Mouse (Mus musculus) liver, adult 2 months (tissue): Measurements from ENCODE around the gene Coro2a. TPM values are rescaled to one million over a fixed set of nuclear protein-coding genes. Genes with fewer than 3 reads are reported as not detected.

ENCODE experiments used
- DNase-seq: peaks from one replicate; pipeline ENCODE4 v3.0.0-alpha.2; 2011; ENCODE audit warnings: low read depth, low spot score; ENCODE audit errors: extremely low read depth
- H3K27ac ChIP-seq: fragments of 200-500 bp; replicated peaks from 2 replicates; pipeline ENCODE4 v1.5.1; 2012; ENCODE audit warnings: low read depth, mild to moderate bottlenecking, control low read depth, inconsistent platforms, low read length; ENCODE audit not compliant: insufficient read depth
- H3K27me3 ChIP-seq: fragments of 200-500 bp; 2 replicates; pipeline ENCODE4 v1.6.1; 2012; ENCODE audit warnings: mild to moderate bottlenecking, moderate library complexity, low read length, inconsistent platforms; ENCODE audit not compliant: control insufficient read depth, insufficient read depth
- H3K36me3 ChIP-seq: fragments of 200-500 bp; 2 replicates; pipeline ENCODE4 v1.6.1; 2012; ENCODE audit warnings: low read length, inconsistent platforms; ENCODE audit not compliant: control insufficient read depth, insufficient read depth
- H3K4me1 ChIP-seq: fragments of 200-500 bp; 2 replicates; pipeline ENCODE4 v1.6.1; 2011; ENCODE audit warnings: low read length; ENCODE audit not compliant: control insufficient read depth, insufficient read depth
- H3K4me3 ChIP-seq: fragments of 200-500 bp; 2 replicates; pipeline ENCODE4 v1.5.1; 2011; ENCODE audit warnings: low read depth, mild to moderate bottlenecking, control low read depth, low read length, moderate library complexity; ENCODE audit not compliant: insufficient read depth
- H3K79me2 ChIP-seq: fragments of 200-500 bp; 2 replicates; pipeline ENCODE4 v1.6.1; 2012; ENCODE audit warnings: inconsistent platforms, mild to moderate bottlenecking, low read length, moderate library complexity; ENCODE audit not compliant: control insufficient read depth, insufficient read depth
- H3K9ac ChIP-seq: fragments of 200-500 bp; 2 replicates; pipeline ENCODE4 v1.6.1; 2012; ENCODE audit warnings: low read depth, mild to moderate bottlenecking, control low read depth, inconsistent platforms, low read length
- CTCF ChIP-seq: fragments of 200-500 bp; IDR thresholded peaks from 2 replicates; pipeline ENCODE4 v1.5.1; 2011; ENCODE audit warnings: low read depth, low read length, control low read depth
- POLR2A ChIP-seq: fragments of 200-500 bp; IDR thresholded peaks from 2 replicates; pipeline ENCODE4 v1.6.1; 2011; ENCODE audit warnings: low read length, control low read depth; ENCODE audit not compliant: insufficient read depth; ENCODE audit errors: extremely low read depth
- WGBS: fragments of 180-500 bp; shearing (Covaris S2); methylation state at CpG from one replicate; pipeline ENCODE4 v1.1.7; 2018; 5-methylcytosine and 5-hydroxymethylcytosine counted together
- polyA plus RNA-seq: library from polyadenylated mRNA; depleted of rRNA; stranded (reverse); fragments of >200 nt; gene quantifications from 2 replicates; pipeline ENCODE4 v1.2.3, GENCODE M21; 2012
- total RNA-seq: library from RNA; depleted of rRNA; stranded (reverse); fragments of >200 nt; gene quantifications from 2 replicates; pipeline ENCODE4 v1.2.3, GENCODE M21; 2014

The Coro2a gene
- total and polyA plus RNA-seq, 2 experiments = 0.76 to 0.83 TPM

- TF ChIP-seq POLR2A (no peak), CTCF (peak; percentile 77)
- no peak overlapping the region for H3K4me3 ChIP-seq
- no peaks in the 10 kb centered on the region for H3K27me3 ChIP-seq
- no peaks in the 10 kb centered on the region; the same call in 1 of the 2 replicates for H3K4me1 ChIP-seq
- WGBS = 20% methylated on average over 9 of the region's 9 CpGs
- H3K27ac ChIP-seq = no peak overlapping the region
- no peaks in the 10 kb centered on the region for H3K79me2 ChIP-seq
- DNase-seq = peak; percentile 58
- H3K36me3 ChIP-seq = no peaks in the 10 kb centered on the region
- H3K9ac ChIP-seq = no peak overlapping the region
Measured at GRCm38 (mm10) chr4:46545498-46545897, 56.5 kb downstream of the Coro2a start.

- H3K79me2 ChIP-seq = no peaks in the 10 kb centered on the region
- 41% methylated on average over 1 of the region's 1 CpGs for WGBS
- no peak for DNase-seq
- TF ChIP-seq CTCF (peak; percentile 49), POLR2A (no peak)
- H3K4me3 ChIP-seq = no peak overlapping the region
- H3K4me1 ChIP-seq = peaks cover 3% of the 10 kb centered on the region; the same call in 1 of the 2 replicates
- no peaks in the 10 kb centered on the region for H3K27me3 ChIP-seq
- no peaks in the 10 kb centered on the region for H3K36me3 ChIP-seq
- no peak overlapping the region for H3K9ac ChIP-seq
- no peak overlapping the region for H3K27ac ChIP-seq
Measured at GRCm38 (mm10) chr4:46544313-46544712, 57.7 kb downstream of the Coro2a start.

GRCm38 (mm10) chr4:46543366-46544050 is 58.5 kb downstream of the Coro2a start:
- peaks cover 5% of the 10 kb centered on the region; the same call in 1 of the 2 replicates for H3K4me1 ChIP-seq
- no peaks in the 10 kb centered on the region for H3K36me3 ChIP-seq
- H3K79me2 ChIP-seq = no peaks in the 10 kb centered on the region
- no peak overlapping the region for H3K9ac ChIP-seq
- DNase-seq = no peak
- TF ChIP-seq CTCF (no peak), POLR2A (no peak)
- no peak overlapping the region for H3K27ac ChIP-seq
- WGBS = 90% methylated on average over 13 of the region's 13 CpGs
- H3K27me3 ChIP-seq = no peaks in the 10 kb centered on the region
- H3K4me3 ChIP-seq = no peak overlapping the region

GRCm38 (mm10) chr4:46541707-46542106 is 60.3 kb downstream of the Coro2a start:
- WGBS = 79% methylated on average over 9 of the region's 9 CpGs
- Histone ChIP-seq H3K27me3 (no peaks in the 10 kb centered on the region), H3K9ac (no peak overlapping the region), H3K4me1 (peaks cover 8% of the 10 kb centered on the region; the same call in 1 of the 2 replicates), H3K36me3 (no peaks in the 10 kb centered on the region), H3K27ac (no peak overlapping the region), H3K4me3 (no peak overlapping the region), H3K79me2 (no peaks in the 10 kb centered on the region)
- no peak for DNase-seq
- TF ChIP-seq POLR2A (no peak), CTCF (no peak)

- WGBS = 26% methylated on average over 9 of the region's 9 CpGs
- H3K27ac ChIP-seq = peak overlapping the region; percentile 97
- DNase-seq = peak; percentile 80
- H3K4me3 ChIP-seq = peak overlapping the region; percentile 44
- H3K79me2 ChIP-seq = no peaks in the 10 kb centered on the region
- no peaks in the 10 kb centered on the region for H3K27me3 ChIP-seq
- no peaks in the 10 kb centered on the region for H3K36me3 ChIP-seq
- TF ChIP-seq CTCF (no peak), POLR2A (0 out of 2 replicates have a peak, but pooled peaks have one; percentile 35)
- peaks cover 11% of the 10 kb centered on the region; the same call in 1 of the 2 replicates for H3K4me1 ChIP-seq
- peak overlapping the region; percentile 67 for H3K9ac ChIP-seq
Measured at GRCm38 (mm10) chr4:46539167-46539566, 62.8 kb downstream of the Coro2a start.

GRCm38 (mm10) chr4:46535840-46536361 is 66.1 kb downstream of the Coro2a start, which contains the start of gene Trim14:
Gene Trim14 (minus strand): TSS chr4:46536141.
- Histone ChIP-seq H3K36me3 (peaks cover 9% of the 10 kb centered on the region), H3K4me1 (peaks cover 18% of the 10 kb centered on the region), H3K4me3 (peak within 1 kb of the TSS; percentile 89), H3K79me2 (no peaks in the 10 kb centered on the region; the same call in 1 of the 2 replicates), H3K27me3 (no peaks in the 10 kb centered on the region), H3K9ac (peak within 1 kb of the TSS; percentile 92), H3K27ac (peak within 1 kb of the TSS; percentile 83)
- TF ChIP-seq POLR2A = peak; percentile 93
- peak; percentile 74 for TF ChIP-seq CTCF
- DNase-seq = peak; percentile 68
- WGBS = under 1% methylated on average over 42 of the region's 46 CpGs
